Mouse (Mus musculus) neural tube, embryonic 11.5 days (tissue): Measurements from ENCODE around the gene Gxylt2. TPM values are rescaled to one million over a fixed set of nuclear protein-coding genes. Genes with fewer than 3 reads are reported as not detected.
A peak's percentile ranks its signal among the peaks of the same experiment; 100 is the strongest.

Source experiments
- ATAC-seq: fragments of 200-750 bp; cut with Nextera tagmentation; 2 replicates; pipeline ENCODE4 v1.8.0; 2017; ENCODE audit warnings: moderate number of reproducible peaks, mild to moderate bottlenecking, moderate TSS enrichment, moderate library complexity; ENCODE audit not compliant: insufficient read depth, low FRiP score, low TSS enrichment
- DNase-seq: peaks from one replicate; pipeline ENCODE4 v3.0.0-alpha.2; 2015; ENCODE audit warnings: low spot score
- H3K27ac ChIP-seq: fragments of 300-500 bp; sonication (generic); 2 replicates; pipeline ENCODE4 v1.5.1; 2014; ENCODE audit warnings: low read depth, mild to moderate bottlenecking, low read length
- H3K27me3 ChIP-seq: fragments of 300-500 bp; sonication (generic); 2 replicates; pipeline ENCODE4 v1.6.1; 2014; ENCODE audit warnings: mild to moderate bottlenecking, low read length, mixed read lengths; ENCODE audit not compliant: control insufficient read depth, insufficient read depth
- H3K36me3 ChIP-seq: fragments of 300-500 bp; sonication (generic); 2 replicates; pipeline ENCODE4 v1.6.1; 2014; ENCODE audit warnings: mild to moderate bottlenecking, low read length, moderate library complexity, mixed read lengths; ENCODE audit not compliant: control insufficient read depth, insufficient read depth
- H3K4me1 ChIP-seq: fragments of 300-500 bp; sonication (generic); 2 replicates; pipeline ENCODE4 v1.6.1; 2014; ENCODE audit warnings: low read length, mixed read lengths; ENCODE audit not compliant: control insufficient read depth, insufficient read depth
- H3K4me2 ChIP-seq: fragments of 300-500 bp; sonication (generic); 2 replicates; pipeline ENCODE4 v1.6.1; 2014; ENCODE audit warnings: low read depth, mild to moderate bottlenecking, moderate library complexity
- H3K4me3 ChIP-seq: fragments of 300-500 bp; sonication (generic); 2 replicates; pipeline ENCODE4 v1.5.1; 2014; ENCODE audit warnings: low read depth, low read length
- H3K9ac ChIP-seq: fragments of 300-500 bp; sonication (generic); 2 replicates; pipeline ENCODE4 v1.6.1; 2014; ENCODE audit warnings: mild to moderate bottlenecking, low read length
- H3K9me3 ChIP-seq: fragments of 300-500 bp; sonication (generic); 2 replicates; pipeline ENCODE4 v1.6.1; 2016; ENCODE audit warnings: low read length; ENCODE audit not compliant: control insufficient read depth
- WGBS: fragments of 180-500 bp; shearing (Covaris S2); extraction: QIAGEN DNeasy Blood & Tissue Kit; methylation state at CpG from one replicate; pipeline ENCODE4 v1.1.7; 2014; 5-methylcytosine and 5-hydroxymethylcytosine counted together
- polyA plus RNA-seq: library from polyadenylated mRNA; unstranded; fragments of >200 nt; fragmentation: Nextera tagmentation; extraction: Ambion mirVana; gene quantifications from 2 replicates; pipeline ENCODE4 v1.2.1, GENCODE M21; 2014

Gene Gxylt2
- polyA plus RNA-seq, 1 experiment from 2014 or later, result 3.0 TPM

DNA sequence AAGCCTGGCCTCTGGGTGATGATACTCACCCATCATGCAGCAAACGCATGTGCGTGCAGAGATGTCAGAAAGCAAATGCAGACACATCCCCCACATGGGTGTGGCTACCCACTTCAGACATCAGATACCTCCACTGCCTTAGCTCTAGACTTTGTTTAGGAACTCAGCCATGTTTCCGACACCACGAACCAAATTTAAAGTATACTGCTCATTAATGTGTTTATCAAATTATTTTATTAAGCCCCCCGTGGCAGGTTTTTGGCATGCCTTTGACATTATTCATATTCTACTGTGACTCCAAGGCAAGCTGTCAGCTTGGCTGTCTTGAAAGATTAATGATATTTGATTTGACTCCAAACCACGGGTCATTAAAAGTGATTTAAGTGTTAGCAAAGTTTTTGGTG is 15.6 kb downstream of the Gxylt2 start:
- Histone ChIP-seq H3K27ac (no peak overlapping the region), H3K4me3 (no peak overlapping the region), H3K4me2 (no peak overlapping the region), H3K9me3 (no peaks in the 10 kb centered on the region), H3K27me3 (no peaks in the 10 kb centered on the region), H3K9ac (no peak overlapping the region), H3K36me3 (no peaks in the 10 kb centered on the region), H3K4me1 (no peaks in the 10 kb centered on the region)
- ATAC-seq (no peak), DNase-seq (no peak)
- WGBS, result 81% methylated on average over 6 of the region's 6 CpGs

DNA sequence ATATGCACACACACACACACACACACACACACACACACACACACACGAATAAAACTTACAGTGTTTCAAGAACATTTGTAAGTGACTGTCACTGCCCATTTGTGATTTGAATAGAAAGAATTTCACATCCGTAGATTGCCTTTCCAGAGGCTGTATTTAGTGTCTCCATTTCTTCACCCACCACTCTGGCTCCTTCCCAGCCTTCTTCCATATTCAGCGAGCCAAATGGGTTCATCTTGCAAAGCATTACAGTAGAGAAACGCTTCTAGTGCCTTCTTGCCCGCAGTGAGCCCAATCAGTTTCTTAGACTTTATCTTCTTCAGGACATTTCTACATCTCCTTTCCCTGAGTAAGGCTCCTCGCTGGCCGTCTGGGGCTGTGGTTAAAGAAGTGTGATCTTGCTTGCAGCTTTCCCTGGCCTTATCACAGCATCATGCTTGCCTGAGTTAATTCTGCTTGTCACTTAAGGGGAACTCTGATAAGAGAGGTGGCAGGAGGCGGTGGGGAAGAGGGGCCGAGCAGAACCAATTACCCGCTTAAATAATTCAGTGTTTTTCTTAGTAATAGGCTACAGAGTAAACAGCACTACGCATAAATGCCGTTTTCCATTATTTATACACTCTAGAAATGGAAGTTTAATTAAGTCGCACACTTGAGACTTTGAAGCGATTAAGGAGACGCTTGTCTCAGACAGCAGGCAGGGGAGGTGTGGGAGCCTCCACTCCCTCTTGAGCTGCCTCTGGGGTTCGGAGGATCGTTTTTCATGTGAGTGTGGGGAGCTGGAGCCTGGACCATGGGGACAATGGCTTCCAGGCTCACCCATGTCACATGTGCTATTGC is 16.6 kb downstream of the Gxylt2 start:
- no peak for DNase-seq

DNA sequence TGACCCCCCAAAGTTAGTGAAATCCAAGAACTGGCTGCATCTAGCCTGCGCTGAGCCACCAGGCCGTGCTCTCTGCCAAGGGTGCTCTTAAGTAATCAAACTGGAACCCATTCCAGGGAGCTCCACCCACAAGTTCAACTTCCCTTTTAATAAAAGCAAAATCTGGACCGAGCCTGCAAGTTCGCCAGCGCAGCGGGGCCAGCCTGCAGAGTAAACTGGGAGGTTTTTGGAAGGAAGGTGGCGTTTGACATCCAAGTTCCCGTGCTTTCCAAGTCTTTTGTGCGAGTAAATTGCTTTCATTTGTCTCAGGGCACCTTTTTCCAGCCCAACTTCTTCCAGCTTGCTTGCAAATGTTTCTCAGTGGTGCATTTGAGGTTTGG is 27.5 kb downstream of the Gxylt2 start:
- no peaks in the 10 kb centered on the region for H3K9me3 ChIP-seq
- DNase-seq (no peak), ATAC-seq (no peak)
- H3K27ac ChIP-seq, result no peak overlapping the region
- no peaks in the 10 kb centered on the region for H3K27me3 ChIP-seq
- no peak overlapping the region for H3K4me3 ChIP-seq
- WGBS, result 64% methylated on average over 9 of the region's 9 CpGs
- H3K9ac ChIP-seq, result no peak overlapping the region
- no peaks in the 10 kb centered on the region for H3K4me1 ChIP-seq
- no peaks in the 10 kb centered on the region for H3K36me3 ChIP-seq
- H3K4me2 ChIP-seq, result no peak overlapping the region

More for the DNA sequence above, 16.6 kb downstream of the Gxylt2 start:
- Histone ChIP-seq H3K9ac (no peak overlapping the region), H3K27ac (no peak overlapping the region), H3K27me3 (no peaks in the 10 kb centered on the region), H3K36me3 (no peaks in the 10 kb centered on the region), H3K4me2 (no peak overlapping the region), H3K4me1 (no peaks in the 10 kb centered on the region), H3K9me3 (no peaks in the 10 kb centered on the region), H3K4me3 (no peak overlapping the region)
- WGBS, result 71% methylated on average over 17 of the region's 17 CpGs
- no peak for ATAC-seq

DNA sequence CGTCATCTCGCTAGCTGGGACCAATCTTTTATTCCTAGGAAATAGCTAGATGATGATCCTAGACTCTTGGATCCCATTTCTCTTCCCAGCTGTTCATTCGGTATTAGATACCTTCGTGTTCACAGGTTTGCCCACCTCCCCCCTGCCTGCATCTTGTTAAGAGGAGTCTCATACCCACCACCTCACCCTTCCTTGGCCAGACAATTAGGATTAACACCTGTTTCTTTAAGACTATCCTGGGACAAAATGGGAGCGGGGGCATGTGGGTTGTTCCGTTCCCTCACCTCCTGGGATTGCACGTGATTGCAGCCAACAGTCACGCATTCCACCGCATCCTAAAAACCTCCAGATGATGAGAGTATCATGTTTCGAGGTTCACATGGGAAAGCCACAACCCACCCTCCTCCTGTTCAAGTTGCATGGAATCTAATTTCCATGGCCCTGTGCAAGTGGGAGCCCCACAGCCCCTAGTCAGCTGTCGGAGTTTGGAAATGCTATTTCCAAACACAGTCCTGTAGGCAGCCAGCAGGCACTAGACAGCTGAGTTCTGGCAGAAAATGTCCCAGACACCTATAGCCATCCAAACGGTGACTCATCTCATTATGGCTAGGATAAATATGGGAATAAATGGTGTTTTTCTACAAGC is 28.0 kb downstream of the Gxylt2 start:
- 56% methylated on average over 12 of the region's 12 CpGs for WGBS
- no peaks in the 10 kb centered on the region for H3K9me3 ChIP-seq
- no peak overlapping the region for H3K4me3 ChIP-seq
- no peaks in the 10 kb centered on the region for H3K4me1 ChIP-seq
- H3K36me3 ChIP-seq, result no peaks in the 10 kb centered on the region
- no peak overlapping the region for H3K9ac ChIP-seq
- no peaks in the 10 kb centered on the region for H3K27me3 ChIP-seq
- H3K4me2 ChIP-seq, result no peak overlapping the region
- peak; percentile 37 for DNase-seq
- ATAC-seq, result no peak
- no peak overlapping the region for H3K27ac ChIP-seq

DNA sequence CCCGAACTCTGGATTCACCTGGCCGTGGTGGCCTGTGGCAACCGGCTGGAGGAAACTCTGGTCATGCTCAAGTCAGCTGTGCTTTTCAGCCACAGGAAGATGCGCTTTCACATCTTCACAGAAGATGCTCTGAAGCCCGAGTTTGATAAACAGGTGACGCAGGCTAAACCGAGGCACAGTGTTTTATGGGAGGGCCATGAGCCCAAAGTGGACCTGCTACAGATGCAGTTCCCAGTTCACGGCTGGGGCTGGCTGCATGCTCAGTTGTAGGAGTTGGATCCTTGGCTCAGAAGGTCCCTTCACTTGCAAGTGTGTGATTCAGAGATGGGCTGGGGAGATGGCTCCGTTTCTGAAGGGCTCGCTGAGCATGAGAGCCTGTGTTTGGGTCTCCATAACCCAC is 28.7 kb downstream of the Gxylt2 start:
- no peak for DNase-seq

DNA sequence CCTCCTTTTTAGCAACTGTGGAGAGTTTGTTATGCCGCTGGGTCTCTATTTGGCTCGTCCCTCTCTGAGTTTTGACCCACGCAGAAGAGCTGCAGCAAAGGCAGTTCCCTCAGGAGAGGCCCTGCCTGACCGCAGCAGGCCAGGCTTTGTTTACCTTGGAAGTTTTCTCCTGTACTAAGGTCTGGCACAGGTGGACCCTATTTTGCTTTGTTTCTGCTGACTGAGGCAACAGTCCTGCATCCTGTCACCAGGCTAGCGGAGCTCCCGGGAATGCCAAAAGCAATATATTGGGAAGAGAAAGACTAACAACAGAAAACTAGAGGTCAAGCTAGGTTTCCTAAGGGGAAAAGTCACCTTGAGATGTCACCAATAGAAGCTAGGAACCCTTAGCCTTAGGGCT is 29.8 kb downstream of the Gxylt2 start:
- Histone ChIP-seq H3K36me3 (no peaks in the 10 kb centered on the region), H3K4me1 (no peaks in the 10 kb centered on the region), H3K9ac (no peak overlapping the region), H3K27me3 (no peaks in the 10 kb centered on the region), H3K4me3 (no peak overlapping the region), H3K9me3 (no peaks in the 10 kb centered on the region), H3K4me2 (no peak overlapping the region), H3K27ac (no peak overlapping the region)
- ATAC-seq (no peak), DNase-seq (no peak)
- 81% methylated on average over 6 of the region's 6 CpGs for WGBS

More for the DNA sequence above, 28.7 kb downstream of the Gxylt2 start:
- H3K9me3 ChIP-seq, result no peaks in the 10 kb centered on the region
- 87% methylated on average over 10 of the region's 10 CpGs for WGBS
- H3K27ac ChIP-seq, result no peak overlapping the region
- no peaks in the 10 kb centered on the region for H3K27me3 ChIP-seq
- no peak for ATAC-seq
- no peaks in the 10 kb centered on the region for H3K4me1 ChIP-seq
- no peak overlapping the region for H3K4me2 ChIP-seq
- H3K4me3 ChIP-seq, result no peak overlapping the region
- H3K9ac ChIP-seq, result no peak overlapping the region
- no peaks in the 10 kb centered on the region for H3K36me3 ChIP-seq

DNA sequence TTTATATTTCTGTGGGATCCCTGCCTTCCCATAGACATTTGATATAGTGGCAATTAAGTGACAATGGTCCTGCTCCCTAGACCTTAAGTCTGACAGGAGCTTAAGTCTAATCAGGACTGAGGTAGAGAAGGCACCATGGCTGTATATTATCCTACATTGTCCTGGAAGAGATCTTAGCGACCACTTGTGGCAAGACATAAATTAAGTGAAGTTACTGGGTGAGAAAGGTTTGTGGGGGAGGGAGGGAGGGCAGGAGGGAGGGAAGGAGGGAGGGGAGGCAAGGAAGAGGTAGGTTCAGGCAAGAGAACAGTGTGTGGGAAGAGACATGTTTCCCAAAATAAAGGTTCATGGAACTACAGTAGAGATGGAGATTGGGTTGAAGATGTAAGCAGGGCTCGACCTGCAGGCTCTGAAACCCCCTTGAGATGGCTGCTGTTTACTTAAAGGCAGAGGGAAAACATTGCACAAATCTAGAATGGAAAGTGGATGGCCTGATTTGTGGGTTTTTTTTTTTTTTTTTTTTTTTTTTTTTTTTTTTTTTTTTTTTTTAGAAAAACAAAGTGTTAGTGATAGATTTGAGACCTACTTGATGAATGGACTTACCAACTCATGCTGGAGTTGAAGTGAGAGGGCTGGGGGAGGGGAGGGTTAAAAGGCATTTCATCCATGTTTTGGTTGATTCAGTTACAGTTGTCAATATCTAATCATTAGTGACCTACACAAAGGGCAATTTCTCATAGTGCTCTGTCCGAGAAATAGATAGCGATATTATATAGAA is 54.1 kb downstream of the Gxylt2 start:
- no peak overlapping the region for H3K9ac ChIP-seq
- no peak overlapping the region for H3K4me2 ChIP-seq
- no peak overlapping the region for H3K27ac ChIP-seq
- ATAC-seq (no peak), DNase-seq (no peak)
- no peaks in the 10 kb centered on the region for H3K9me3 ChIP-seq
- H3K4me1 ChIP-seq, result no peaks in the 10 kb centered on the region
- 77% methylated on average over 4 of the region's 4 CpGs for WGBS
- no peaks in the 10 kb centered on the region for H3K36me3 ChIP-seq
- no peaks in the 10 kb centered on the region for H3K27me3 ChIP-seq
- no peak overlapping the region for H3K4me3 ChIP-seq

DNA sequence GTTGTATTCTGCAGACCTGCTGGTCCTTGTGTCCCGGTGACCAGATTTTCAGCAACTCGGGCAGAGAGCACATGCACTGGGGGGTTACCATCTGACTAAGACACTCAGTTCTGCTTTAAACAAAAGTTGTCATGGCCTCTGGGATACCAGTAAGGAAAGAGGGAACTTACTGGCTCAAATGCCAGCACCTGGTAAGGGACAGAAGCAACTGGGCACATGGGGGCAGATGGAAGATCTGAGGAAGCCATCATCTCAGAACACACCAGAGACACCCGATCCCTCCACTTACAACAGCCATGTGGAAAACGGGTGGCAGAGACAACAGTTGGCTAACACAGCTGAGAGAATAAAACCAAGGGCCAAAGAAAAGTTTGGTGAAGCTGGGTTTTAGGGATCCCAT is 63.2 kb downstream of the Gxylt2 start:
- Histone ChIP-seq H3K27ac (no peak overlapping the region), H3K9ac (no peak overlapping the region), H3K4me1 (no peaks in the 10 kb centered on the region), H3K4me3 (no peak overlapping the region), H3K36me3 (no peaks in the 10 kb centered on the region), H3K27me3 (no peaks in the 10 kb centered on the region), H3K4me2 (no peak overlapping the region), H3K9me3 (no peaks in the 10 kb centered on the region)
- no peak for DNase-seq
- 84% methylated on average over 4 of the region's 4 CpGs for WGBS
- ATAC-seq, result no peak
